Mouse (Mus musculus) layer of hippocampus, postnatal 10 days (tissue): ENCODE data around the gene Tmem201. TPM values are rescaled to one million over a fixed set of nuclear protein-coding genes. Genes with fewer than 3 reads are reported as not detected.

Experiments
- DNase-seq, 2 experiments: peaks; one replicate each; pipeline ENCODE4 v3.0.0; 2021; ENCODE audit warnings: low spot score in 2 of 2
- total RNA-seq, 2 experiments: library from RNA; stranded (reverse); gene quantifications; 2 replicates each; pipeline ENCODE4 v1.2.3; 2021

The Tmem201 gene
- total RNA-seq, 2 experiments from 2014 or later = 66.7 to 66.8 TPM

DNA sequence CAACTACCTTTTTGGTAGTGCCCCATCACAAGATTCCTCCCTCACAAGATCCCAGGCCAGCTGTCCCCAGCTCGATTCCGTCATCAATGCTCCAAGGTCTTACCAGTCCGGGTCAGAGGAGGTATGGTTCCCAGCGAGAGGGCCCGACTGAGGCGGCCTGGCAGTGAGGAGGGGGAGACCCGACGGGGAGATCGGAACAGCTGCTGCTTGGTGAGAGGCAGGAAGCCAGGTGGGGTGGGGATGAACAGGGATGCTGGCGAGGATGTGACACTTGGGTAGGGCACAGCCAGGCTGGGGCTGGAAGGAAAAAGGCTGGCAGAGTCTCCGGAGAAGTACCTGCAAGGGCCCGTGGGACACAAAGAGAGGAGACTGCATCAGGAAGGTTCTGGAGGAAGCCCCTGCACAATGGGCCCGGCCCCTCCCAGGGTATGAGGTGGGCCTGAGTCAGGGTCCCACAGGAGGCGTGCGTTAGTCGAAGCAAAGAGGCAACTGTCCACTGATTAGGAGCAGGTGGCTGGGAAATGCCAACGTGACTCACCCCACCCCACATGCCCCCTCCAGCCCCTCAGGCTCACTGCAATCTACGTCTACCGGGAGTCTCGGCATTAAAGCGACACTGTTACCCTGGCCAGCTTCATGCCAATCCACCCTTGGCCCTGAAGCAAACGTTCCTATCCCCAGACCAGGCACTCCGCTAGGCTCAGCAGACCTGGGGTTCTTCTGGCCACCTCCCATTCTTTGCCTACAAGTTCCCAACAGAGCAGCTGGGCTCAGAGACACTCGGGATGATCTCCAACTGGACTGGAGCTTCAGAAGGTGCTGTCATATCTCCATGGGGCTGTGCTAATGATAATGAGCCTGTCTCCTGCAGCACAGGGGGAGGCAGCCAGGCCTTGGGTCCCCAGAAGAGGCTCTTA is 15.5 kb downstream of the Tmem201 start:
- DNase-seq = no peak

DNA sequence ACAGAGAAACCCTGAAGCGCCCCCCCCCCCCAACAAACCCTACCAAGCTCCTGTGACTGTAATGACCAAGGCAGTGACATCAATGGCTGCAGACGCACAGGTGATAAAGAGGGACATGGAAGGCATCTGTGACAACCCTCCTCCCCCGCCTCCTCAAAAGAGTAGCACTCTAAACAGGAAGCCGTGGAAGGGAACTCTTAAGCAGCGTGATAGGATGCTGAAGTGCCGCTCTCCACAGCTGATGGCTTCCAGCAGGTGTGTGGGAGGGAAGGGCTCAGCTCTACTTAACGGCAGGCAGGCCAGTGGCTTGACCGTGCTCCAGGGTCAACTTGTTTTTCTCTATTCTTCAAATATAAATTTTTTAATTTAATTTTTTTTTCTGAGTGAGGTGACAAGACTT is 16.7 kb downstream of the Tmem201 start:
- no peak for DNase-seq

DNA sequence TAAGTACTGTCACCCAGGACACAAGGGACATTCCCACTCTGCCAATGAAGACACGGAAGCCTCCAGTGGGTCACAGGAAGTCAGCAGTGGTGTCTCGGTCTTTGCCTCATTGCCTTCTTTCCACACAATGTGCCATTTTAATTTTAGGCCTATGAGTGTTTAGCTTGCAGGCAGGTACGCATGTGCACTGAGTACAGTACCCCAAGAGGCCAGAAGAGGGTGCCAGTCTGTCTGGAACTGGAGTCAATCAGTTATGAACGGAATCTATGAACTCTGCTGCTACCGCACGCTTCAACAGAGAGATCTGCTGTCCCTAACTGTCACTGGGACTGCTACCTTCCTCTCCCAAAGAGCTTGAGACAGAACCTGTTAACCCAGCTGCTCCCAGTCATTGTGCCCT is 18.2 kb downstream of the Tmem201 start:
- peak; percentile 70 to 72 for DNase-seq

DNA sequence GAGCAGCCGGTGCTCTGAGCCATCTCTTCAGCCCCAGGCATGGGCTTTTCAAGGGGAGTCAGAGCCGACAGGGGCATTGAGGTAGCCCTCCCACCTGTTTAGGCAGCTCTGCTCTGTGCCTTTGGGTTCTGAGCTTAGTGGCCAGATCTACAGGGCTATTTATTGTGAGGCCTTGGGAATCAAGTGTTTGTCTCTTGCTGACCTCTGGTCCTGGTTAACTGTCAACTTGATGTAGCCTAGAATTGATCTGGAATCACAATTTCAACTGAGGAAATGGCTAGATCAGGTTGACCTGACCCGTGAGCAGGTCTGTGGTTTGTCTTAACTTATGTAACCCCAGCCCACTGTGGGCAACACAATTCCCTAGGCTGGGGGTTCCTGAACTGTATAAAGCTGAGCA is 23.3 kb downstream of the Tmem201 start:
- DNase-seq = no peak

DNA sequence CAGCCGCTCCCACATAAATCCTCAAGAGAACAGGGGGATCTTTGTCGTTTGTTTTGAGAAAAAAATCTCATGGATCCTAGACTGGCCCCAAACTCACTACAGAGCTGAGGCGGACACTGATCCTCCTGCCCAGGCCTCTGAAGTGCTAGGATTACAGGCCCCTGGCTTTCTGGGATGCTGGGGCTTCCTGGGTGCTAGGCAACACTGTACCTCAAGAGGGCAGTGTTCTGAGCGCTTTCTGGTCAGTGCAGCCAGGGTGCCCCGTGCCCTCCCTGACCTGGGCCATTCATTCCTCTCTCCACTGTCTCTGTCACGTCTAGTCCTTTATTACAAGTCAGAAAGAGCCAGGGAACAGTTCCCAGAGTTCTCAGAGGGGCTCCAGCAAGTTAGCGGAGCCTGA is 25.9 kb downstream of the Tmem201 start:
- peak; percentile 52 to 63 for DNase-seq

DNA sequence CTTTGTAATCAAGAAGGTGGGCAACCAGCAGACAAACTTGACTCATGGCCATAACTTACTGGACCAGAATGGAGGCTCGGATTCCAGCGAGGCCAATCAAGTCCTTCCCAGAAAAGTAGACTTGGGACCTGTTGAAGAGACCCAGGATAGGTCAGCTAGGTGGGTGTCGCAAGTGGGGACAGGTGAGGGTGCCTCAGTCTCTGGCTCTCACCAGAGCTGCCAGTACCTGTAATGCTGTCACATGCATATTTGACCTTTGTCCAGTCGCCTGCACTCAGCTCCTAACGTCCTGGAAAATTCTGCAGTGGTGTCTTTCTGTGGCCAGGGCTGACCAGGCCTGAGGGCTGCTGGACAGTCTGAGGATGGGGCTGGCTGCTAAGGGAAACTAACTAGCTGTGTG is 26.4 kb downstream of the Tmem201 start:
- DNase-seq = no peak

DNA sequence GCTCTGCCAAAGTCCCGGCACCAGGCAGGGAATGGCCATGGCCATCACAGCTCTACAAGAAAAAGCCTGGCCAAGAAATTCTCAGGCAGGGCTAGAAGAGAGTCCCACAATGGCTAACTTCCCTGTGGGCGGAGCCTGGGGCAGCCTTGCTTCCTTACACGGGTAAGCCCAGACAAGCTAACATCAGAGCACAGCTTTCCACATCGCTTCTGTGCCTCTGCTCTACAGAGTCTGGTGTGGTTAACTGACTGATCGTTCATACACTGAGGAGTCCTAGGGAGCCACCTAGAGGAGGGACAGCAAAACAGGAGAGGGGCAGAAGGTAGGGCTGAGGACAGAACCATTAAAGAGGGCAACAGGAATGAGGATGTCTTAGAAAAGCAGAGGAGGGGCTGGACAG is 27.3 kb downstream of the Tmem201 start:
- DNase-seq = peak; percentile 46 to 48

DNA sequence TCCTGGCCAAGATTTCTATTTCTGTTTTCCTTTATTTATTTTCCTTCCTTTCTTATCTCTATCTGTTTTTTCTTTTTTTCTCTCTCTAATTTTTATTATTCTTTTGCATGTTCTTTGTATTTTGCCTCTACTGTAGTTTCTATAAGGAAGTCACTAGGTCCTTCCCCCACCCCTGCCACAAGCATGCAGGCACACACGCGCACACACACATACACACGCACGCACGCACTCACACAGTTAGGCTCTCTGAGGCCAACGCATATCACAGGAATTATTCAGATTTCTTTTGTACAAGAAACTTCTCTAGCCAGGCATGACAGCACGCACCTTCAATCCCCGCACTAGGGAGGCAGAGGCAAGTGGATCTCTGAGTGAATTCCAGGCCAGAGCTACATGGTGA is 31.9 kb downstream of the Tmem201 start:
- DNase-seq = no peak

DNA sequence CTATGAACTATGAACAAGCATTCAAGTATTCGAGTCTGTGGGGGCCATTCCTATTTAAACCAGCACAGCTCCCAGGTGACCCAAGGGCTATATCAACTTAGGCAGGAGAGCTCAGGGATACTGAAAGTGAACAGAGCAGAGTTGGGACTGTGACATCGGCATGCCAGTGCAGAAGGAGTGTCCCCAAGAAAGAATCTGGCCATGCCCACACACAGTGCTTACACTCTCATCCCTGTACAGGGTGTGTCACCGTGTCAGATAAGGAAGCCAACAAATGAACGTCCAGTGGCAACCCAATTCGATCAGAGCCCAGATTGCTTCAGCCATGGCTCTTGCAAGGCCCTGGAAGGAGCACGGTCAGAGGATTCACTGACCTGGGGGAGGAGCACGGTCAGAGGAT is 32.5 kb downstream of the Tmem201 start:
- DNase-seq = no peak

DNA sequence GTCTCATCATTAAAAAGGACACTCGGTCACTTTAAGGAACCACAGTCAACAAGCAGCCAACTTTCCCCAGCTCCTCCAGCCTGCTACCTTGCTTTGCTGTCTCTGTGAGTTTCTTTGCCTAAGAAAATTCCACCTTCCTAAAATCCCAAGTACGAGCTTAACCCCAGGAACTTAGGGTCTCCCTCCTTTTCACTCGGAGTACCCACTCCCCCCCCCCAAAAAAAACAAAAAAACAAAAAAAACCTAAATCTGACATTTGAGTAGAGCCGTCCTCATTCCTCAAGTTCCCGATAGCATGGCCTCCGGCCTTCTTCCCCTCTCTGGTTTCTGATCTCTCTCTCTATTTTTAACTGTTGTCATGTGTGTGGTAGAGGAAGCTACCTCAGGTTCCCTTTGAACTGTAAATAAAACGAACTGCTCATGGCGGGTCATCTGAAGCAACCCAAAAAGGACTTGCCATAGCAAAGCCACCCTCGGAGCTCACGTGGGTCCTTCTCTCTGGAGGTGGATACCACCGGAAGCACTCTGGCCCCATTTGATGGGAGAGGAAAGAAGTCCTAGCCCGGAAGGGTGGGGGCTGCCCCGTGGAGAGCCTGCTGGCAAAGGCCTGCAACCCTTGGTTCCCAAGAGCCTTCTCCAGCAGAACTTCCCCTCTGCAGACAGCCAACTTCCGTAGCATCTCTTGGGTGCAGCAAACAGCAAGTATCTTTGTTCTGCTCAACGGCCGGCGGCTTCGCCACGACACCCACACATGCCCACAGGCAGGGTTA is 35.4 kb downstream of the Tmem201 start, which contains the start of gene Pik3cd:
TSS of gene Pik3cd (minus strand) at position 362 of the 770 bp plus-strand sequence.
- DNase-seq = no peak

DNA sequence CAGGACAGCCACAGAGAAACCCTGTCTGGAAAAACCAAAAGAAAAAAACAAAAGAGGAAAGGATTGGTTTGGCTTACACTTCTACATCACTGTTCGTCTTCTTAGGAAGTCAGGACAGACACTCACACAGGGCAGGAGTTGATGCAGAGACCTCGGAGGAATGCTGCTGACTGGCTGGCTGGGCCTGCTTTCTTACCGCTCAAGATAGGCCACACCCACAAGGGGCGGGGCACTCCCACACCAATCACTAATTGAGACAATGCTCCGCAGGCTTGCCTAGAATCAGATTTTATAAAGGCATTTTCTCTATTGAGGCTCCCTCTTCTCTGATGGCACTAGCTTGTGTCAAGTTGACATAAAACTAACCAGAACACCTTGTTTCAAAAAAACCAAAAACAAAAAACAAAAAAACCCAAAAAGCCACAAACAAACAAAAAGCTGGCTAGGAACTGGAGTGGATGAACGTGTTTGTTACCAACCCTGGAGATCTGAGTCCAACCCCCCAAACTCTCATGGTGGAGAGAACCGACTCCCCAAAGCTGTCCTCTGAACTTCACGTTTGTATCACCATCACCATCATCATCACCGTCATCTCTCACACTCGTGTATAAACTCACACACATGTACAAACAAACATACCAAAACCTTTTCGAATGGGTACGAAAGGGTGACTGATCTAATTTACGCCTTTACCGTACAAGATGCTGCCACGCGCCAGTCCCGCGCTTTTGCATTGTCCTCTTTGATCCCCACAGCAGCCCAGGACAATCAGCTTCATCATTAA is 36.2 kb downstream of the Tmem201 start:
- no peak for DNase-seq

DNA sequence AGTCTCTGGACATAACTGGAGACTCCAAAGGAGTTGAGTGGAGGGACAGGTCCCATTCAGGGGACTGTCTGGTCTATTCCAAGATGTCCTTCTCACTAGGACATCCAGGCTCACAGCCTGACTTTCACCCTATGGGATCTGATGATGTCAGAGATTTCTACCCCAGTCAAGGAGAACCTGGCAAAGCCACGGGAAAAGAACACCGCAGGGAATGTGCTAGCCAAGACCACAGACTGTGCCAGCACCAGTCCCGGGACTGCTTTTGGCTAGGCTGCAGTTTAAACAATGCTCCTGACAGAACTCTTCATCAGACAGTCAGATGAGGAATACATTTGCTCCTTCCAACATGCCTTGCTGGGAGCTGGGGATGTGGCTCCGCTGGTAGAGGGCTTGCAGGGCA is 37.9 kb downstream of the Tmem201 start:
- no peak for DNase-seq

DNA sequence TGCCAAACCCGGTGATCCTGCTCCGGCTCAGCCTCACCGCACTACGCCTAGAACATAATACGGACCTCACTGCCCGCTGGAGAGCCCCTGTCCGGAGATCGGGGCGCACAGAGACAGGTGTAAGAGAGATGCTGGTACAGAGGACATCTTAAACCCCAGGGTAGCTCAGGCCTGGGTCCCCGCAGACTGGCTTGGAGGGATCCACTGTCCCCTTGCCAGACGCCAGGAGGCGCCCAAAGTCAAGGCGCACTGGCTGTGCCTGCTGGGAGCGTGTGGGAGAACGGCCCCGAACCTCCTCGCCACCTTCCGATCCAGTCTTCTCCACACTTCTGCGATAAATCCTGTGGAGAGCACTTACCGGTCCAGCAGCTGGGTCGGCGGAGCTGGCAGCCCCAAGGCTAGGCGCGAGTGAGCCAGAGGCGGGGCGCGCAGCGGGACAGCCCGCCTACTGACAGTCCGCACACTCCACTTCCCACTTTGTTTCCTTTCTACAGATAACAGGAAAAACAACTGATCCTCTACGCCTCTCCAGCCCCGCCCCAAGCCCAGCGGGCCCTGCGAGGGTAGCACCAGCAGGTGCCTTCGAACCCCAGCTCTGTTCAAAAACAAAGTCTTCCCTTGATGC is 39.5 kb downstream of the Tmem201 start:
- peak; percentile 46 to 66 for DNase-seq

DNA sequence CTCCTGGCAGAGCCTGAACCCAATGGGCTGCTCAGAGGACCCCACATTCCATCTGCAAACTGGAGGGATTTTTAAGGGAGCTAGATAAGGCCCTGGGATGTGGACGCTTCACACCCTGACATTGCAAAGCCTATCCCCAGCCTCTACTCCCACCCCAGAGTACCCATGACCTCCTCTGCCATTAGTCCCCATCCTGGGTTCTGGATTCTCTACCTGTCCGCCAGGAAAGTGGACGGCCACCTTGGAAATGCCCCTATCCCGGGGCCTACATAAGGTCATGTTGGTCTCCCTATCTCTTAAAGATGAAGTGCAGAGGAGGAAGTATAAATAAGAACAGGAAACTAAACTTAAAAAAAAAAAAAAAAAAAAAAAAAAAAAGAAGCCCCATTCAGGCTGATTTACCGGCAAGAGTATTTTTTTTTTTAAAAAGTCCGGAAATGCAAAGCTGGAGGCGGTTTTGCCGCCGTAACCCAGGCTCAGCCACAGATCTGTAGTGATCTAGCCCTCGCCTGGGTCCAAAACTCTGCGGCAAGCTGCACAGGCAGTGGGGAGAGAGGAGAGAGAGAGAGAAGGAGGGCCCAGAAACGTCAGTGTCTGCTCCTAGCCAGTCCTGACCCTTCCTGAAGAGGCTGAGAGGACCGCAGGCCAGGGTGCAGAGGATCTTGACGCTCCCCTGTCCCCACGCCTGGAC is 40.2 kb downstream of the Tmem201 start:
- DNase-seq = no peak

DNA sequence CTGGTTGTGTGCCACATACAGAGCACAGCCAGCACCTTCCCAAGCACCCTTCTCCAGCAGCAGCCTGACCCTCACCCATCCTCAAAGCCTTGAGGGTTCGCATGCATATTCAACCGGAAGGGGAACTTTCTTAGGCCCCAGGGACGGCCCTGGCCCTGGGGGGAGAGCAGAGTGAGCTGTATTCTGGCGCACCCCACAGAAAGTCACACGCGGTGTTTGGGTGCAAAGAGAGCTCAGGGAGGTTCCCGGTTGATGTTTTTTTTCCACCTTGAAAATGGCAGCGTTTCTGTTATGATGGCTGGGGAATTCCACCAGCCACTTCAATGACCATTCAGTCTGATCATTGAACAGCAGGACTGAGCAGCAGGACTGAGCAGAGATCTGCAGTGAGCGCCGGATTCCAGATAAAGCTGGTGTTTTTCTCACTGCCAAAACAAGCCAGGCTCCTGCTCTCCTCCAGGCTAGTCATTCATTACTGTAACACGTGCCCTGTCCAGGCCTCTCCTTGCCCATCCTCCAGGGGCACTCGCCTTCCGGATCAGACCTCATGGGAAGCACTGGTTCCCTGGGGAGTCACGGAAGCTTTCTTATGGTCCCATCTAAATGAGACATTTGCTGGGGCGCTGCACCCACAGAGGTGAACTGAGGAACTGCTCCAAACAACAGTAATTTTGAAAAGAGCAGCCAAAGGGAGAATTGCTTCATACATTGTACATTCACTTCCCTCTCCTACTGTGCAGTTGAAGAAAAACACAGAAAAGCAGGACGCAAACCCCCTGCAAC is 41.5 kb downstream of the Tmem201 start:
- DNase-seq = peak; percentile 35 to 40

DNA sequence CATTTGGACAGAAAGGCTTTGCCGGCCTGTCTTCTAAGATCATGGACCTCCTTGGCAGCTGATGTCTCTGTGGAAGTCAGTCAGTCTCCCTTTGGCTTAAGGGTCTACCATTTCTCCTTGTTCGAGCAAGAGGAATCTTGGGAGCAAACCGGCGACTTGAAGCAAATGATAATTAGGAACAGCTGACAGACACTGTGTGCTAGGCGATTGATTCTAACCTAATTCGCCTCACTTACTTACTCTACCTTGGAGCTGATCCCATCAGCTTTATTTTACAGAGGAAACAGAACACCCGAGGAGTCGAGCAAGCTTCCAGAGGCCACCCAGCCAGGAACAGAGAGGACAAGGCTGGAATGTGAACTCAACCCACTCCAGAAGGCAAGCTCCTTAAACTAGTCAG is 46.5 kb downstream of the Tmem201 start:
- DNase-seq = no peak

DNA sequence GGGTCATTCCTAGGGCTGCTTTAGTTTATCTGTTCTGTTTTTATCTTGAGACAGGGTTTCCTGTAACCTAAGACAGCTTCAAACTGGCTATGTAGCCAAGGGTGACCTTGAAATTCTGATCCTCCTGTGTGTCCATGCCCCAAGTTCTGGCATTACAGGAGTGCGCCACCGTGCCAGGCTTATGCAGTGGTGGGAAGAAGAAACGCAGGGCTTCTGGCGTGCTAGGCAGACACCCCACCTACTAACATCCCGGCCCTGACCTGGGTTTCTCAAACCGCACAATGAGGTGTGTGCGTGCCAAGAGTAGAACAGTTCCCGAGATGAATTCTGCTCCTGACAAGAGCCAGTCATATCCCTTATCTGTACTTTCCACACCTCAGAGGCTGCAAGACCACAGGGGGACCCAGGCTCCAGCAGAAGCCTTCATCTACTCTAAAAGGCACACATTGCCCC is 47.0 kb downstream of the Tmem201 start:
- no peak for DNase-seq

DNA sequence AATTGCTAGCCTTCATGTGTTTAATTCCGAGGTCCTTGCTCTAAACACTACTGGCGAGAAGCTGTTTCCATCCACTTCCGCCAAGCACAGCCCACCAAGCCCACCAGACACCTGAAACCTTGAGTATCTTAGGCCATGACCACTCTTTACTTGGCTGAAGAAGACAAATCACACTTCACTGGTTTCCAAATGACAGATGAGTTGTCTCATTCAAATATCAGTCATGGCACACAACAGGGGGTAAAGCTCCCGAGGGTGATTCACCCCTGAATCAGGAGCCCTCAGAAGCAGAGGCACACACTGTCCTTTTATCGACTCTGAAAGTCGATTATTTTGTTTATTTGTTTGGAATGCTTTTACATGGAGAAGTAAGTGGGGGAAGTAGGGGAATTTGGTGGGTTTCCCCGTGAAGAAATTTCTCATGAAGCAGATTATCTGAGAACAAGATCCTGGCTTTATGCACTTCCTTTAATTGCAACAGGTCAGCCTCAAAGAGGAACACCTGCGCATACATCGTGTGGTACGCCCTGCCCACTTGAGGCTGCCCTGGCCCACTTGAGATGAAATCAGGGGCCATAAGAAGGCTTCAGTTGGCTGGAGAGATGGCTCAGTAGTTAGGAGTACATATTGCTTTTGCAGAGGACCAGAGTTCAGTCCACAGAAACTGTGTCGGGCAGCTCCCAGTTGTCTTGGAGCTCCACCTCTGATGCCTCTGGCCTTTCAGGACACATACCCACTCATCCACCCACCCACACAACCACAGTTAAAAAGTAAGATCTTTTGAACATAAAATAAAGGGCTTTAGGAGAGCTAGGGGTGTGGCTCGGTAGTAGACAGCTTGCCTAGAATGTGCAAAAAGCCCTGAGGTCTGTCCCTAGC is 47.8 kb downstream of the Tmem201 start:
- DNase-seq = no peak

DNA sequence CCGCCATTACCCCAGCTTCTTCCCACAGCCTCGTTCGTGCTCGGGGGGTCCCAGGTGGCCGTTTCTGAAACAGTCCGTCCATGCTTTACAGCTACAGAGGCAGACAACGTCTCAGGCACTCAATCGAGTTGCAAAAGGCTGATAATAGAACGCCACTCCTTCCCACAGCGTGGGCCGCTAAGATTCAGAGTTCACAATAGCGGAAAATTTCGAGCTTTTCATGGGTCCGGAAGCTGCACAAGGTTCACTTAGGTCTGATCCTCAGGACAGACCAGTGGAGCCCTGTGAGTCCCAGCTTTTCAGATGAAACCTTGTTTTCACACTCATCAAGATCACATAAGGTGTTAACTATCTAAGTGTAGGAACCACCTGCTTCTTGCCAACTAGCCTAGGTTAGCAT is 49.0 kb downstream of the Tmem201 start:
- no peak for DNase-seq
